Mouse (Mus musculus) embryonic facial prominence, embryonic 12.5 days (tissue): ENCODE results near the gene Apoa2. TPM values are rescaled to one million over a fixed set of nuclear protein-coding genes. Genes with fewer than 3 reads are reported as not detected.

Source experiments
- ATAC-seq: fragments of 200-750 bp; cut with Nextera tagmentation; 2 replicates; pipeline ENCODE4 v1.8.0; 2017; ENCODE audit not compliant: insufficient number of reproducible peaks, insufficient read depth, low FRiP score, low TSS enrichment
- H3K27ac ChIP-seq: fragments of 300-500 bp; sonication (generic); 2 replicates; pipeline ENCODE4 v1.5.1; 2016; ENCODE audit warnings: mild to moderate bottlenecking
- H3K27me3 ChIP-seq: fragments of 300-500 bp; sonication (generic); 2 replicates; pipeline ENCODE4 v1.6.1; 2016; ENCODE audit warnings: mild to moderate bottlenecking, moderate library complexity
- H3K36me3 ChIP-seq: fragments of 300-500 bp; sonication (generic); 2 replicates; pipeline ENCODE4 v1.6.1; 2016; ENCODE audit warnings: mild to moderate bottlenecking
- H3K4me1 ChIP-seq: fragments of 300-500 bp; sonication (generic); 2 replicates; pipeline ENCODE4 v1.6.1; 2016
- H3K4me2 ChIP-seq: fragments of 300-500 bp; sonication (generic); replicated peaks from 2 replicates; pipeline ENCODE4 v1.6.1; 2016; ENCODE audit warnings: mild to moderate bottlenecking, moderate library complexity
- H3K4me3 ChIP-seq: fragments of 300-500 bp; sonication (generic); 2 replicates; pipeline ENCODE4 v1.5.1; 2016; ENCODE audit warnings: mild to moderate bottlenecking
- H3K9ac ChIP-seq: fragments of 300-500 bp; sonication (generic); 2 replicates; pipeline ENCODE4 v1.6.1; 2016; ENCODE audit warnings: mild to moderate bottlenecking, moderate library complexity
- H3K9me3 ChIP-seq: fragments of 300-500 bp; sonication (generic); 2 replicates; pipeline ENCODE4 v1.6.1; 2016; ENCODE audit warnings: mild to moderate bottlenecking, moderate library complexity
- WGBS: fragments of 180-500 bp; shearing (Covaris S2); methylation state at CpG from one replicate; pipeline ENCODE4 v1.1.7; 2016; 5-methylcytosine and 5-hydroxymethylcytosine counted together
- polyA plus RNA-seq: library from polyadenylated mRNA; unstranded; fragments of >200 nt; fragmentation: Nextera tagmentation; extraction: Ambion mirVana; gene quantifications from 2 replicates; pipeline ENCODE4 v1.2.1, GENCODE M21; 2016

Gene Apoa2
- polyA plus RNA-seq, 1 experiment from 2014 or later: 3.5 TPM

- Histone ChIP-seq H3K27ac (no peak overlapping the region), H3K9ac (no peak overlapping the region), H3K36me3 (peaks cover 41% of the 10 kb centered on the region), H3K27me3 (no peaks in the 10 kb centered on the region), H3K4me2 (peak overlapping the region; percentile 70; the same call in 1 of the 2 replicates), H3K9me3 (no peaks in the 10 kb centered on the region), H3K4me3 (no peak overlapping the region), H3K4me1 (peaks cover 42% of the 10 kb centered on the region)
- no peak for ATAC-seq
- 81% methylated on average over 8 of the region's 8 CpGs for WGBS
Measured at GRCm38 (mm10) chr1:171245353-171245752, 20.5 kb downstream of the Apoa2 start.

GRCm38 (mm10) chr1:171246709-171247452 is 22.0 kb downstream of the Apoa2 start:
- no peaks in the 10 kb centered on the region for H3K9me3 ChIP-seq
- H3K9ac ChIP-seq: peak overlapping the region; percentile 72
- peak overlapping the region; percentile 70 for H3K4me2 ChIP-seq
- peak overlapping the region; percentile 94 for H3K27ac ChIP-seq
- H3K4me3 ChIP-seq: peak overlapping the region; percentile 60
- H3K4me1 ChIP-seq: peaks cover 56% of the 10 kb centered on the region
- H3K36me3 ChIP-seq: peaks cover 26% of the 10 kb centered on the region
- WGBS: under 1% methylated on average over 41 of the region's 41 CpGs
- H3K27me3 ChIP-seq: no peaks in the 10 kb centered on the region
- ATAC-seq: peak; percentile 86

DNA sequence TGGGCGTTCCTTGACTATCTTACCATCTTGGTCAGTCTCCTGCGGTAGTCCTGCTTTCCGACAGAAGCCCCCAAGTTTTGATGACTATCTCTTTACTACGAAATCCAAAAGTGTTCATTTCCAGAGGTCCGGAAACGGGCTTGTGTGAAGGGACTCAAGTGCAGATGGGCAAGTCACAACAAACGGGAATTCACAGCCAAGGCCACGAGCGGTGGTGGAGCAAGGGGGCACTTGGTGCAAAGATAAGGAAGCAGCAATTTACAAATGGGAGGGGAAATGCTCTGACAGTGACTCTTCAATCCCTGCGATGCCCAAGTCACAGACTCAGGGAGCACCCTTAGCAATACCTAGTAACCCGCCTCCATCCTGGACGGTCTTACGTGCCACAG is 22.6 kb downstream of the Apoa2 start:
- no peak for ATAC-seq
- 11% methylated on average over 13 of the region's 13 CpGs for WGBS
- H3K36me3 ChIP-seq: peaks cover 20% of the 10 kb centered on the region
- peak overlapping the region; percentile 94 for H3K27ac ChIP-seq
- no peaks in the 10 kb centered on the region for H3K27me3 ChIP-seq
- H3K4me2 ChIP-seq: peak overlapping the region; percentile 62
- peak overlapping the region; percentile 49; the same call in 1 of the 2 replicates for H3K9ac ChIP-seq
- H3K9me3 ChIP-seq: no peaks in the 10 kb centered on the region
- peaks cover 60% of the 10 kb centered on the region for H3K4me1 ChIP-seq
- H3K4me3 ChIP-seq: peak overlapping the region; percentile 60

DNA sequence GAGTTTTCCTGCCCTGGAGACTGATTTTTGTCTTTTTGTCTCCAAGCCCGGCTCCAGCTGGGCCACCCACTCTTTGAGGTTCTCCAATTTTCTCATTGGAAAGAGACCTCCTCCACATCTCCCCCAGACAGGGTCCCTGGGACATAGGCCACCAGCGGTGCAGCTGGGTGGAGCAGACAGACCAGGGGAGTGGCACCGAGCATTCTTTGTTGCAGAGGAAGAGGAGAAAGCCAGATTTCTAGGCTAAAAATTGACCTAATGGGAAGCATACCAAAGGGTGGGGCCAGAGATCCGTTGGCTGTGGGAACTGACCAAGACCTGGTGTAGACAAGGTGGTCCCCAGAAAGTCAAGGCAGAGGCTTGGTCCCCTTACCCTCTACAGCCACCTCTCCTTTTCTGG is 23.1 kb downstream of the Apoa2 start:
- no peak overlapping the region for H3K4me3 ChIP-seq
- peaks cover 17% of the 10 kb centered on the region for H3K36me3 ChIP-seq
- no peaks in the 10 kb centered on the region for H3K27me3 ChIP-seq
- H3K9me3 ChIP-seq: no peaks in the 10 kb centered on the region
- WGBS: 20% methylated on average over 4 of the region's 4 CpGs
- H3K4me1 ChIP-seq: peaks cover 65% of the 10 kb centered on the region
- H3K4me2 ChIP-seq: peak overlapping the region; percentile 62
- ATAC-seq: no peak
- peak overlapping the region; percentile 49; the same call in 1 of the 2 replicates for H3K9ac ChIP-seq
- peak overlapping the region; percentile 94 for H3K27ac ChIP-seq

GRCm38 (mm10) chr1:171248386-171249226 is 23.8 kb downstream of the Apoa2 start:
- no peak for ATAC-seq
- peaks cover 10% of the 10 kb centered on the region for H3K36me3 ChIP-seq
- peaks cover 70% of the 10 kb centered on the region for H3K4me1 ChIP-seq
- H3K27me3 ChIP-seq: no peaks in the 10 kb centered on the region
- peak overlapping the region; percentile 94 for H3K27ac ChIP-seq
- WGBS: 35% methylated on average over 3 of the region's 3 CpGs
- no peak overlapping the region for H3K9ac ChIP-seq
- H3K4me3 ChIP-seq: no peak overlapping the region
- H3K4me2 ChIP-seq: no peak overlapping the region
- H3K9me3 ChIP-seq: no peaks in the 10 kb centered on the region

- peak within 1 kb of the TSS; percentile 42 for H3K4me3 ChIP-seq
- no peak for ATAC-seq
- H3K4me1 ChIP-seq: peaks cover 71% of the 10 kb centered on the region
- H3K27me3 ChIP-seq: no peaks in the 10 kb centered on the region
- H3K9me3 ChIP-seq: no peaks in the 10 kb centered on the region
- H3K4me2 ChIP-seq: peak within 1 kb of the TSS; percentile 80
- 19% methylated on average over 5 of the region's 5 CpGs for WGBS
- peak within 1 kb of the TSS; percentile 55 for H3K9ac ChIP-seq
- H3K27ac ChIP-seq: peak within 1 kb of the TSS; percentile 95
- H3K36me3 ChIP-seq: peaks cover 17% of the 10 kb centered on the region
Measured at GRCm38 (mm10) chr1:171249913-171250600, 25.2 kb downstream of the Apoa2 start, which contains the start of gene Adamts4. Gene Adamts4 (plus strand): TSS chr1:171250421.

DNA sequence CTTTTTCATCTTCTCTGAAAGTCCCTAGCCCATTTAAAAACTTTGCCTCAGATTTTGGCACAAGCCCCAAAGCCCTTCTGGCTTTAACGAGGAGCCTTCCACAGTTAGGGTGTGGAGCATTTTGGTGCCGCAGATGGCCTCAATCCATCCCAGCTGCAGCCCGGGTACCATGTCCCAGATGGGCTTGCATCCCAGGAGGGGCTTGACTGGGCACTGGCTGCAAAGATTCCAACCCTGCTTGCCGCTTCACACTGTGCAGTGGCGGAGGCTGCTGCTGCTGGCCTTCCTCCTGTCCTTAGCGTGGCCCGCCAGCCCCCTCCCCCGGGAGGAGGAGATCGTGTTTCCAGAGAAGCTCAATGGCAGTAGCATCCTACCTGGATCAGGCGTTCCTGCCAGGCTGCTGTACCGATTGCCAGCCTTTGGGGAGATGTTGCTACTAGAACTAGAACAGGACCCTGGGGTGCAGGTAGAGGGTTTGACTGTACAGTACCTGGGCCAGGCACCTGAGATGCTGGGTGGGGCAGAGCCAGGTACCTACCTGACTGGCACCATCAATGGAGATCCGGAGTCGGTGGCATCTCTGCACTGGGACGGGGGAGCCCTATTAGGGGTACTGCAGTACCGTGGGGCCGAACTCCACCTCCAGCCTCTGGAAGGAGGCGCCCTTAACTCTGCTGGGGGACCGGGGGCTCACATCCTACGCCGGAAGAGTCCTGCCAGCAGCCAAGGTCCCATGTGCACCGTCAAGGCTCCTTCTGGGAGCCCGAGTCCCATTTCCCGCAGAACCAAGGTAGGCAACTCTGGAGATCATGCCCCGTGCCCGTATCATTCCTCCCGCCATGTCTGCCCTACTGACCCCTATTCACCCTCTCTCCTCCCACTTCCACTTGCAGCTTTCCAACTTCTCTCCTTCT is 26.1 kb downstream of the Apoa2 start, which contains the start of gene Ndufs2:
TSS of gene Ndufs2 (minus strand) at position 709 of the 914 bp plus-strand sequence.
- Histone ChIP-seq H3K9ac (peak within 1 kb of the TSS; percentile 55), H3K36me3 (peaks cover 16% of the 10 kb centered on the region), H3K4me1 (peaks cover 63% of the 10 kb centered on the region), H3K4me3 (peak within 1 kb of the TSS; percentile 42), H3K27ac (peak within 1 kb of the TSS; percentile 95), H3K9me3 (no peaks in the 10 kb centered on the region), H3K27me3 (no peaks in the 10 kb centered on the region), H3K4me2 (peak within 1 kb of the TSS; percentile 80)
- ATAC-seq: 0 out of 2 replicates have a peak, but pooled peaks have one; percentile 10
- WGBS: 8% methylated on average over 26 of the region's 26 CpGs

- 3% methylated on average over 13 of the region's 13 CpGs for WGBS
- H3K4me1 ChIP-seq: peaks cover 59% of the 10 kb centered on the region
- H3K9ac ChIP-seq: peak overlapping the region; percentile 55
- H3K27ac ChIP-seq: peak overlapping the region; percentile 95
- H3K4me3 ChIP-seq: peak overlapping the region; percentile 42
- peaks cover 22% of the 10 kb centered on the region for H3K36me3 ChIP-seq
- ATAC-seq: peak; percentile 54
- H3K27me3 ChIP-seq: no peaks in the 10 kb centered on the region
- no peaks in the 10 kb centered on the region for H3K9me3 ChIP-seq
- peak overlapping the region; percentile 80 for H3K4me2 ChIP-seq
Measured at GRCm38 (mm10) chr1:171251594-171252324, 26.9 kb downstream of the Apoa2 start.

- peak overlapping the region; percentile 80 for H3K4me2 ChIP-seq
- no peak for ATAC-seq
- H3K36me3 ChIP-seq: peaks cover 22% of the 10 kb centered on the region
- peaks cover 57% of the 10 kb centered on the region for H3K4me1 ChIP-seq
- H3K27me3 ChIP-seq: no peaks in the 10 kb centered on the region
- no peaks in the 10 kb centered on the region for H3K9me3 ChIP-seq
- H3K9ac ChIP-seq: peak overlapping the region; percentile 55; the same call in 1 of the 2 replicates
- H3K4me3 ChIP-seq: peak overlapping the region; percentile 42
- H3K27ac ChIP-seq: peak overlapping the region; percentile 95
- WGBS: 45% methylated on average over 17 of the region's 17 CpGs
Measured at GRCm38 (mm10) chr1:171252415-171252814, 27.6 kb downstream of the Apoa2 start.
